Mouse (Mus musculus) liver, postnatal 0 days (tissue): ENCODE measurements around the gene Adcy6.

Experiments used
- CTCF ChIP-seq: sonication (generic); IDR thresholded peaks from 2 replicates; pipeline ENCODE4 v1.5.1; 2016; ENCODE audit warnings: antibody characterized with exemption, low read depth
- EP300 ChIP-seq: IDR thresholded peaks from 2 replicates; pipeline ENCODE4 v1.6.1; 2016; ENCODE audit warnings: antibody characterized with exemption, low read depth, mild to moderate bottlenecking

DNA sequence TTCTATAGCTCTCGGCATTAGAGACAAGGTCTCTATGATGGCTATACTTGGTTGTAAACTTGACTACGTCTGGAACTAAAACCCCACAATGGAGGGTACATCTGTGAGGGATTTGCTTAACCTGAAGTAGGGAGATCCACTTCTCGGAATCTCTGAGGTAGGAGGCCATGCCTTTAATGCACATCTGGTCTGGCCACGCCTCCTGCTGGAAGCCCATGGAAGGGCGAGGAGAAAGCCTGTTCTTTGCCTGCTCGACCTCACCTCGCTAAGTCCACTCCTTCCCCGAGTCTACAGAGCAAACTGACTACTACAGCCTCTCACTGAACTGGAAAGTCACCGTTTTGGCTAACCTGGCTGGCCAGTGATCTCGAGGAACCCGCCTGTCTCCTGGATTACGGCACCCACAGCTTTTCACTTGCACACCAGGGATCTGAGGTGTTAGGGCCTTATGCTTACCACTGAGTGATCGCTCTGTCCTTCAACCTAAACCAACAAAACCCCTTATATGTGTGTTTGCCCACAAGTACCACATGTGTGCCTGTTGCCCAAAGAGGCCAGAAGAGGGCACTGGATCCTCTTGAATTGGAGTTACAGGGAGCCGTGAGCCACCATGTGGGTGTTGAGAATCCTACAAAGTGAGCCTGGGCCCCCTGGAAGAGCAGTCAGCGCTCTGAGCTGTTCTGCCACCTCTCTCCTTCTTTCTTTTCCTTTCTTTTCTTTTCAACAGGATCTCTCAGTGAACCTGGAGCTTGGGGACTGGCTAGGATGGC lies 47.3 kb upstream of the Adcy6 start:
- TF ChIP-seq EP300, result no peak
- TF ChIP-seq CTCF, result peak; percentile 25
